ENCODE assay signal across 16 mouse cellular contexts in the genomic region with DNA sequence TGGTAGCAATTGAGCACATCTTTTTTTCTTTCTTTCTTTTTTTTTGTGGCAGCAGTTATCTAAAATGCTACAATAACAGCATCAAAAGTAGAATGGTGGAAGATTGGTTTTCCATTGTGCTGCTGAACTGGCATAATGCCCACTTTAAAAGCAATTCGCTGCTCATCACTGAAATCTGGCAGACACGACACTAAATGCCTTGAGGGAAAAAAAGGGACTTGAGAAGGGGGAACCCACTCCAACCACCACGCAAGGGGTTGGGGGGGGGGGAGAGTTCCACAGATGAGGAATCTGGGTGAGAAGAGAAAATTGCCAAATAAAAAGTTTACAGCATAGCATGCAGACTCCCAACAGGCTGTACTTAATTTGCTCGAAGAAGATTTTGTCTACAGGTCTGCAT. TPM values are rescaled to one million over a fixed set of nuclear protein-coding genes. Genes with fewer than 3 reads are reported as not detected.
A peak's percentile ranks its signal among the peaks of the same experiment; 100 is the strongest.
DNase-seq lines count a peak whose midpoint lies in the region; ATAC-seq and TF ChIP-seq lines count a peak whose summit lies in the region.
"Had no signal": no experiment of that assay in that cellular context is flagged by ENCODE, and none has a peak within 500 bp of the region (broad histone marks: within the 10 kb centered on the region; RNA-seq: fewer than 3 reads in every experiment).

No protein-coding gene starts in this region.

- H3K9me3 ChIP-seq in forebrain, embryonic 14.5 days (replicated peaks; ENCODE audit: control insufficient read depth, low read length), result no peaks in the 10 kb centered on the region
- no peaks in the 10 kb centered on the region for H3K9me3 ChIP-seq in forebrain, embryonic 10.5 days
- no peaks in the 10 kb centered on the region for H3K9me3 ChIP-seq in forebrain, postnatal 0 days (ENCODE audit: low read length)
- no peaks in the 10 kb centered on the region for H3K9me3 ChIP-seq in forebrain, embryonic 15.5 days
- H3K9me3 ChIP-seq: embryonic facial prominence, embryonic 10.5 days; embryonic facial prominence, embryonic 12.5 days had no signal

- H3K9ac ChIP-seq in forebrain, embryonic 14.5 days (ENCODE audit: low read length), result no peak overlapping the region
- no peak overlapping the region for H3K9ac ChIP-seq in forebrain, postnatal 0 days
- H3K9ac ChIP-seq in forebrain, embryonic 15.5 days (replicated peaks), result no peak overlapping the region
- H3K9ac ChIP-seq: embryonic facial prominence, embryonic 12.5 days had no signal

- H3K4me2 ChIP-seq in forebrain, embryonic 14.5 days (ENCODE audit: low read length), result no peak overlapping the region
- no peak overlapping the region for H3K4me2 ChIP-seq in forebrain, postnatal 0 days (ENCODE audit: low read depth)
- no peak overlapping the region for H3K4me2 ChIP-seq in forebrain, embryonic 15.5 days (replicated peaks)
- H3K4me2 ChIP-seq: embryonic facial prominence, embryonic 12.5 days had no signal

- H3K27me3 ChIP-seq in forebrain, embryonic 14.5 days (replicated peaks; ENCODE audit: control insufficient read depth, insufficient read depth, low read length), result no peaks in the 10 kb centered on the region
- H3K27me3 ChIP-seq in forebrain, embryonic 10.5 days (ENCODE audit: poor library complexity, severe bottlenecking), result no peaks in the 10 kb centered on the region
- H3K27me3 ChIP-seq in forebrain, postnatal 0 days (ENCODE audit: insufficient read depth, low read length), result no peaks in the 10 kb centered on the region
- H3K27me3 ChIP-seq in forebrain, embryonic 15.5 days, result no peaks in the 10 kb centered on the region
- H3K27me3 ChIP-seq: embryonic facial prominence, embryonic 12.5 days had no signal

- peak; percentile 56 for DNase-seq in forebrain, embryonic 14.5 days (ENCODE audit: low spot score)
- DNase-seq in forebrain, embryonic 10.5 days (ENCODE audit: extremely low spot score, low spot score), result no peak
- no peak for DNase-seq in forebrain, postnatal 0 days
- DNase-seq in layer of hippocampus, adult 11-12 months (ENCODE audit: low spot score), result no peak
- DNase-seq: adrenal gland, adult 2 months; adrenal gland, postnatal 10 days; adrenal gland, postnatal 25 days; cerebellum, adult 11-12 months; cerebellum, adult 2 months; cerebellum, adult 9-10 months; cerebellum, postnatal 10 days; cerebellum, postnatal 25 days had no signal

- ATAC-seq in forebrain, embryonic 14.5 days, result peak; percentile 40; the same call in 1 of the 2 replicates
- ATAC-seq in forebrain, postnatal 0 days, result peak; percentile 23; the same call in 1 of the 2 replicates
- ATAC-seq in forebrain, embryonic 15.5 days (replicated peaks), result no peak

- TF ChIP-seq CTCF in forebrain, postnatal 0 days (IDR thresholded peaks at IDR 0.05; ENCODE audit: low read depth), result no peak

- no peaks in the 10 kb centered on the region for H3K36me3 ChIP-seq in forebrain, embryonic 14.5 days (ENCODE audit: control insufficient read depth, insufficient read depth, low read length)
- H3K36me3 ChIP-seq in forebrain, embryonic 10.5 days (replicated peaks), result no peaks in the 10 kb centered on the region
- no peaks in the 10 kb centered on the region for H3K36me3 ChIP-seq in forebrain, postnatal 0 days (ENCODE audit: insufficient read depth)
- H3K36me3 ChIP-seq in forebrain, embryonic 15.5 days, result no peaks in the 10 kb centered on the region
- H3K36me3 ChIP-seq: embryonic facial prominence, embryonic 10.5 days; embryonic facial prominence, embryonic 12.5 days had no signal

- no peak overlapping the region for H3K27ac ChIP-seq in forebrain, embryonic 14.5 days (ENCODE audit: low read depth, low read length)
- H3K27ac ChIP-seq in forebrain, embryonic 10.5 days, result no peak overlapping the region
- no peak overlapping the region for H3K27ac ChIP-seq in forebrain, postnatal 0 days (ENCODE audit: low read depth, low read length)
- no peak overlapping the region for H3K27ac ChIP-seq in forebrain, embryonic 15.5 days (replicated peaks)
- H3K27ac ChIP-seq: embryonic facial prominence, embryonic 10.5 days; embryonic facial prominence, embryonic 12.5 days had no signal

- H3K4me1 ChIP-seq in forebrain, embryonic 14.5 days (ENCODE audit: control insufficient read depth, insufficient read depth, low read length), result no peaks in the 10 kb centered on the region; the same call in 1 of the 2 replicates
- no peaks in the 10 kb centered on the region for H3K4me1 ChIP-seq in forebrain, embryonic 10.5 days
- no peaks in the 10 kb centered on the region for H3K4me1 ChIP-seq in forebrain, postnatal 0 days (ENCODE audit: insufficient read depth)
- H3K4me1 ChIP-seq in forebrain, embryonic 15.5 days, result no peaks in the 10 kb centered on the region
- H3K4me1 ChIP-seq: embryonic facial prominence, embryonic 10.5 days; embryonic facial prominence, embryonic 12.5 days had no signal

- H3K4me3 ChIP-seq in forebrain, embryonic 14.5 days (ENCODE audit: low read depth, low read length), result no peak overlapping the region
- H3K4me3 ChIP-seq in forebrain, embryonic 10.5 days, result no peak overlapping the region
- no peak overlapping the region for H3K4me3 ChIP-seq in forebrain, postnatal 0 days (ENCODE audit: low read depth, low read length)
- H3K4me3 ChIP-seq in forebrain, embryonic 15.5 days, result no peak overlapping the region
- H3K4me3 ChIP-seq: embryonic facial prominence, embryonic 10.5 days; embryonic facial prominence, embryonic 12.5 days had no signal

- WGBS in forebrain, embryonic 14.5 days, result 43% methylated on average over 4 of the region's 4 CpGs
- WGBS in forebrain, embryonic 10.5 days, result 72% methylated on average over 4 of the region's 4 CpGs
- WGBS in forebrain, postnatal 0 days, result 41% methylated on average over 4 of the region's 4 CpGs
- WGBS in forebrain, embryonic 15.5 days, result 39% methylated on average over 4 of the region's 4 CpGs

RNA-seq across cellular contexts. Expression of a gene that starts 31.3 kb away (rescaled TPM):
- 32.4 and 32.7 TPM in 2 replicates for polyA plus RNA-seq in forebrain, embryonic 14.5 days (2014; fragmentation: Nextera tagmentation; extraction: Ambion mirVana)
- 22.1 and 24.6 TPM in 2 replicates for polyA plus RNA-seq in forebrain, embryonic 10.5 days (2016; fragmentation: Nextera tagmentation; extraction: Ambion mirVana)
- total RNA-seq in forebrain, postnatal 0 days (2014; rRNA removed), result 41.8 and 57.9 TPM in 2 replicates
- polyA plus RNA-seq in forebrain, postnatal 0 days (2015; fragmentation: Nextera tagmentation; extraction: Ambion mirVana), result 30.2 and 30.6 TPM in 2 replicates
- 62.6 and 62.8 TPM in 2 replicates for polyA plus RNA-seq in forebrain, embryonic 15.5 days (2015; fragmentation: Nextera tagmentation; extraction: Ambion mirVana)
- total RNA-seq: adrenal gland, postnatal 25 days; MEL had no signal
- polyA plus RNA-seq: cerebellum, adult 2 months had no signal
